Mouse (Mus musculus): ENCODE measurements at regions not wholly inside any gene's neighbourhood (a gene's known extent, or its start where the extent isn't known, plus 50 kb on each side); places are given as distances from the start of the nearest gene placed in this dataset.
A peak's percentile ranks its signal among the peaks of the same experiment; 100 is the strongest.

GRCm38 (mm10) chr12:10079482-10079881 lies 290.3 kb upstream of the Nt5c1b start:
- no peak for DNase-seq (ENCODE audit: low spot score in 2 of 2)

DNA sequence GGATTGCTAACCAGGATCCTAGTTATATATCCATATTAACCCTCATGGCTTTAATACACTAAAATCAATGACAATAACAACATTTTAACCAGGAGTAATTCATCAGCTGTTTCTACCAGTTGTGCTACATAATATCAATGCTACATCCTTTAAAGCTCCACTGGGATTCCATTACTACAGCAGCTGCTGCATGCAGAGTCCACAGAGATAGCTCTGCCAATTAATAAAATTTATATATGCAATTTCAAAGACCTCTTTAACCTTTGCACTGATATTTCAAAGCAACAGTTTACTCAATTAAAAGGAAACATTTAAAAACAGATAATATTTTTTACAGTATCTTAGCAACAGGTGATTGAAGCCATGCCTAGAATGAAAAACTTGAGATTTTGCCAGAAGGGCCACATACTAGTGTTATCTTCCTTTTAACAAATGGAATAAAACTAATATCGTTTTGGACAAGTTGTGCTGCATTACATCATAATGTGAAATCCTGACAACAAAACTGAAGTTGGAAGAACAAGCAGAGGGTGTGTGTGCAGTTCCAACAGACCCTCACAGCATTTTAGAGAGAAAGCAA lies 256.8 kb upstream of the Nt5c1b start:
- no peak for DNase-seq (ENCODE audit: low spot score in 2 of 2)

- DNase-seq (ENCODE audit: low spot score in 2 of 2): no peak
Measured at GRCm38 (mm10) chr12:10122102-10122501, 247.7 kb upstream of the Nt5c1b start.

DNA sequence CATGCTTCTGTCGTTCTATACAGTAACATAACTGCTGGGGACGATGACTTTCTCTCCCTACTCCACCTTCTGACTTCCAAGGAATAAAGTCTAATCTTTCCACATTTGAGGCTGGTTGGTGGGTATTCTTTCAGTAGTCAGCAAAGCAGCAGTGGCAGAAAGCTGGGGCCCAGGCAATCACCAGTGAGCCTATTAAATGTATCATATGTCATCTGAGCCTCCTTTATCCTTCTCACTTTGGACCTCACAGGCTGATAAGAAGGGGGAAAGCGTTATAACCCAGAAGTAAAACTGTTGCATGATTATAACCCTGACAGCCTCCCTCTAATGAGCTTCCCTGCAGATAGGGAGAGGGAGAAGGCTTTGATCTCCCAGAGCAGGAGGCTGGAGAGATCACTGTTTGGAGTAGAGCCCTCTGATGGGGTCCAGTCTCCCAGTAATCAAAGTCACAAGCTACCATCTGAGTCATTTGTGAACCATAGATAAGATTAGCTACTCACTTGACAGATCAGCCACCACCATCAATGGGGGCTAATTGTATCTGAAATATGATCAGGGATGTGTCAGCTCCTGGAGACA lies 241.7 kb upstream of the Nt5c1b start:
- no peak for DNase-seq (ENCODE audit: low spot score in 2 of 2)

GRCm38 (mm10) chr12:10134141-10134540 lies 235.6 kb upstream of the Nt5c1b start:
- no peak for DNase-seq (ENCODE audit: low spot score in 2 of 2)

DNA sequence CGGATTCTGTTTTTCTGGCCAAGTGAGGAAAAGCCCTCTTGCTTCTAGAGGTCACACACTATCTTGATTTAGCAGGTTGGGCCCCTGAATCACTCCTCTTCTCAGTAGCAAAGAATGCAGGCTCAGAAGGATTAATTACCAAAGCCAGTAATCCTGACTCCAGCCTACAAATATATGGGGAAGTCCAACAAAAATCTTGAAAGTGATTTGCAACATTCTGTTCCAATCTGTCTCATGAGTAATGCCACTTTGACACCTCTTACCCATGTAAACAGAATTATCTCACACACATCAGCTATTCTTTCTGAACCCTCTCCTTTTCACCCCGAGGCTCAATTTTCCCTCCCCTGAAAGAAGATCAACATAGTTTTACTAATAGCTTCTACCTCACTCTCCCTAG lies 233.9 kb upstream of the Nt5c1b start:
- no peak for DNase-seq (ENCODE audit: low spot score in 2 of 2)

DNA sequence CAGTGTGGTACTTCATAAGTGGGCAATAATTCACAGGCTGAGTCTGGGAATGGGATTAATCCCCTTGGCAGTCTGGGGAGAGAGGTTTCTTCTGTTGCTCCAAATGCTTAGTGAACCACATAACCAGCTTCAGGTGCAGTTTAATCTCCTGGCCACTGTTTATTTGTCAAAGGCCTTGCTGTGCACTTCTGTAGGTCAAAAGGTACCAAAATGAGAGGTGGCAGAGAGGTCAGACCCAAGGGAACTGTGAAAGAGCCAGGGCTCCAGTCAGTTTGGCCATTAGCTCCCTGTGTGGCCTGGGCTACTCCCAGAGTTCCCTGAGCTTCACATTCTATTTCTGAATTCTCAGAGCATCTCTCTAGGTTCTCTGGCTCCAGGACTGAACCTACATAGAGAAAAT lies 229.6 kb upstream of the Nt5c1b start:
- no peak for DNase-seq (ENCODE audit: low spot score in 2 of 2)

DNA sequence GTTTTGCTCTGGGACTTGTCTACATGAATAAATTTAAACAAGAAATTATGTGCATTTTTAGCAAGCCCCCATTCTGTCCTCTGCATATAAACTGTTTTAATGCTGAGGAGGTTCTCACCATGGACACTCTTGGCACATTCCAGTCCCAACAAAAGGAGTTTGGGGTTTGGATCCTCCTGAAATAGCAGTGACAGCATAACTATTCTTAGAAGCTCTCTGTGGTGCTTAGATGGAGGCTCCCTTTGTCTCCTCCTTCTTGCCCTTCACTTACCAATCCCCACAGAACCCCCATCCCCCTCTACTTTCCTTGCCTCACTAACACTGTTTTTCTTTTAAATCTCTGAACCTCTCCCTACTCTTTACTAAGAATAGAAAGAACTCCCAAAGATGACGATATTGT lies 208.9 kb upstream of the Nt5c1b start:
- DNase-seq (ENCODE audit: low spot score in 2 of 2): no peak

- DNase-seq (ENCODE audit: low spot score in 2 of 2): no peak
Measured at GRCm38 (mm10) chr12:10168042-10168441, 201.7 kb upstream of the Nt5c1b start.

- no peak for DNase-seq (ENCODE audit: low spot score in 2 of 2)
Measured at GRCm38 (mm10) chr12:10168581-10168980, 201.2 kb upstream of the Nt5c1b start.

DNA sequence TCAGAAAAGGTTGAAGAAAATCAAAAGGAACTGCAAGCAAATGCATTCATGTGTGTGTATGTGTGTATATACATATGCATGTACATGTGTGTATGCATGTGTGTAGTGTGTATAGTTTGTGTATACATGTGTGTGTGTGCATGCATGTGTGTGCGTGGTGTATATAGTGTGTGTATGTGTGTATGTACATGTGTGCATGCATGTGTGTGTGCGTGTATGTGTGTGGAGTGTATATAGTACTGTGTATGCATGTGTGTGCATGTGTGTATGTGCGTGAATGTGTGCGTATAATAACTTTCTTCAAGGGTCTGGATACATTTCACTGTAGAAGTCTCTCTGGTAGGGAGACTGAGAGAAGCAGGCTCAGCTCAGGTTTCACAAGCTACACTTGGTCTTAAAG lies 191.1 kb upstream of the Nt5c1b start:
- no peak for DNase-seq (ENCODE audit: low spot score in 2 of 2)

DNA sequence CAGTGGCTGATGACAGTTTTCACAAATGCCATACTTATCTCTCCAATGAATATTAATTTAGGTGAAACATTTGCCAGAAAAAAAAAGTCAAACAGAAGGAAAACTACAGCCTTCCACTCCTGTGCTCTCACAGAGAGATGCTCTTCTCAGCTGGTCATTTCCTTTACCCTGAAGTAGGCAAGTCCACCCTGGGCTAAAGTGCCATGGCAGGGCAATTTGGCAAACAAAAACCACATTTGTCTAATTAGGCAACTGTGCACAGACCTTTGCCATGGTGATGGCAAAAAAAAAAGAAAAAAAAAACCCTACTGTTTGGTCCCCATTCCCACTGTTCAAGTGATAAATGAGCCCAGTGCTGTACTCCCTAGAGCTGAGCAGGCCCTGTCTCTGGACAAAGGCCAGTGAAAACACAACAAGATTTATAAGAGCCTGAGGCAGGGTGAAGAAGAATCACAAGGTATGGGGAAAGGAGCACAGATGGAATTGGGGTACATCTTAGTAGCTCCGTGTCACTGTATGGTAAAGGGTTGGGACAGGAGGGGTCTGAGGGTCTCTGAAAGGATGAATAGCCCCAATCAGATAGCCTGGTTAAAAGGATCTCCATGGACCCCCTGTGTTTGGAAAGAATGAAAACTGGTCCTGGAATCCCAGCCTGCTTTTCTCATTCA lies 190.5 kb upstream of the Nt5c1b start:
- no peak for DNase-seq (ENCODE audit: low spot score in 2 of 2)

GRCm38 (mm10) chr12:10179815-10180468 lies 189.8 kb upstream of the Nt5c1b start:
- no peak for DNase-seq (ENCODE audit: low spot score in 2 of 2)

- DNase-seq (ENCODE audit: low spot score in 2 of 2): no peak
Measured at GRCm38 (mm10) chr12:10182589-10182988, 187.2 kb upstream of the Nt5c1b start.

GRCm38 (mm10) chr12:10186576-10186975 lies 183.2 kb upstream of the Nt5c1b start:
- DNase-seq (ENCODE audit: low spot score in 2 of 2): no peak

DNA sequence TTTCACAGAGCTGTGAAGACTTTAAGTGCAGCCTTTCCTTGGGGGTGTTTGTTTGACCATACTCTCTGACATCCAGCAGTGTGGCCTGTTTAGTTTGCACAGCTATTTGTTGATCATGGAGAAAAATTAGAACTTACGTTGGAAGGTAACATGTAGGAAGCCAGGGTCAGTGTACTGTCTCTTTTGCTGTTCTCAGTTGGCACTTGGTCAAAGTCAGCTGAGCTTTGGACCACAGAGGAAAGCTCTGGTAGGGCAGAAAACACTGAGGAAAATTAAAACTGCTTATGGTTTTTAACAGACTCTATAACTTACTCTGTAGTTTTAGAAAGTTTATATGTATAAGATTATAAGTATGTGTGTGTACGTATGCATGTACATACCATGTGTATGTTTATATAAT lies 180.0 kb upstream of the Nt5c1b start:
- DNase-seq (ENCODE audit: low spot score in 2 of 2): no peak

DNA sequence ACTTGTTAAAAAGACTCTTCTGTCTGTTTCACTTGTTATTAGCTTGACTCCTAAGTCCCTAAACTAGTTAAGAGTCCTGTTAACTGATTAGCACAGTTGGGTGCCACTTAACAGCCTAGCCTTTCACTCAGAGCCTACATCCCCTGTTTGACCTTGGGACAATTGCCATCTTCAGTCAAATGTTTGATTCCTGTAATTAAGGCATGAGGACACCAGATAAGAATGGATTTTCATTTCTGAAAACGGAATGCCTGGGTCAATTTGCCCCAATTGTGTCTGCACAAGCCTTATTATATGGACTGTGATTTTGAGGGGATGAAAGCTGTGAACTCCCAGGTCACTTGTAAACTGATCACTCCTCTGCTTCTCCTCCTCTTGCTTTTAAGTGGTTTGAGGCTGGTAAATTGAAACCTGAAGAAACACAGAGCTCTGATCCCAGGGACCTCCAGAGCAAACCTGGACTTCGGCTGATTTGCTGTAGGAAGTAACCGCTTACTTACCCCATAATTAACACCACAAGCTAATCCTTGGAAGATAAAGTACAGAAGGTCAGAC lies 171.8 kb upstream of the Nt5c1b start:
- DNase-seq (ENCODE audit: low spot score in 2 of 2): no peak

GRCm38 (mm10) chr12:10209841-10210240 lies 159.9 kb upstream of the Nt5c1b start:
- DNase-seq (ENCODE audit: low spot score in 2 of 2): no peak

GRCm38 (mm10) chr12:10222821-10223220 lies 147.0 kb upstream of the Nt5c1b start:
- DNase-seq (ENCODE audit: low spot score in 2 of 2): no peak

GRCm38 (mm10) chr12:10223832-10224231 lies 145.9 kb upstream of the Nt5c1b start:
- DNase-seq (ENCODE audit: low spot score in 2 of 2): no peak

- DNase-seq (ENCODE audit: low spot score in 2 of 2): no peak
Measured at GRCm38 (mm10) chr12:10231144-10231543, 138.6 kb upstream of the Nt5c1b start.

- DNase-seq (ENCODE audit: low spot score in 2 of 2): peak in 1 of 2 experiments; percentile 42
Measured at GRCm38 (mm10) chr12:10231683-10232082, 138.1 kb upstream of the Nt5c1b start.

DNA sequence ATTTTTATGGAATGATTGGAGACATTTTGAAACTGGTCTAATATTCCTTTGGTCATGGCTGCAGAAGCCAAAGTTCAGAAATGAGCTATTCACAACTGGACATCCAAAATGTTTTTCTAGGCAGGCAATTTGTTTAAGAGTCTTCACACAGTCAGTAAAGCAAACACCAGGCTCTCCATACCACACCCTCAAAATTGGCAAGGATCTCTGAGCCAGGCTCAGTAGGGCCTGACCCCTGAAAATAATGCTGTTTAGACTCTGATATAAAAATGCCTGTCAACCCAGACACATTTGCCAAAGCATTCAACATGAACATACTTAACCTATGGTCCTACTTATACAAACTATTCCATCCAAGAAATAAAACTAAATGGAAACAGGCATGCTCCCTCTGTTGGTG lies 121.7 kb upstream of the Nt5c1b start:
- DNase-seq (ENCODE audit: low spot score in 2 of 2): no peak

Measured in urinary bladder, adult 18-20 months (tissue).